Mouse (Mus musculus) MEL-GATA-1-ER (cell line): ENCODE results near the gene Ch25h.

Experiments
- DNase-seq: peaks from one replicate; pipeline ENCODE4 v3.0.0-alpha.2; 2012; ENCODE audit warnings: low read depth; ENCODE audit errors: extremely low read depth

The Ch25h gene

GRCm38 (mm10) chr19:34468794-34469193, 6.2 kb downstream of the Ch25h start:
- DNase-seq, result no peak

- DNase-seq, result no peak
Measured at GRCm38 (mm10) chr19:34468216-34468615, 6.7 kb downstream of the Ch25h start.

DNA sequence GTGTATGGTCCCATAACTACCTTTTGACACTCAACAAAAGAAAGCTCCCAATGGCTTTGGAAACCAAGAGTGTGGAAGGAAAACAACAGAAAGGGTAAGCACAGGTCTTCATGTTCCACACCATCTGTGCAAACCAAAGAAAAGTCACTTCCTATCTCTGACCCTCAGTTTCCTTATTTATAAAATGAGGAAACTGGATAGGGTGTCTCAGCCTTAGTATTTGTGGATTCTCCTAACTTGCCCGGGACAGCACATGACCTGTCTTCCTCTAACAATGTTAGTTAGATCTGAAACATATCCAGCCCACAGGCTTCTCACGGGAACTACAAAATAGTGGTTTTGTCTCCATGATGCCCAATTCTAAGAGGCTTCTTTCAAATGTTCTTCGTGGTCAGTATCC, 10.5 kb downstream of the Ch25h start:
- no peak for DNase-seq

DNA sequence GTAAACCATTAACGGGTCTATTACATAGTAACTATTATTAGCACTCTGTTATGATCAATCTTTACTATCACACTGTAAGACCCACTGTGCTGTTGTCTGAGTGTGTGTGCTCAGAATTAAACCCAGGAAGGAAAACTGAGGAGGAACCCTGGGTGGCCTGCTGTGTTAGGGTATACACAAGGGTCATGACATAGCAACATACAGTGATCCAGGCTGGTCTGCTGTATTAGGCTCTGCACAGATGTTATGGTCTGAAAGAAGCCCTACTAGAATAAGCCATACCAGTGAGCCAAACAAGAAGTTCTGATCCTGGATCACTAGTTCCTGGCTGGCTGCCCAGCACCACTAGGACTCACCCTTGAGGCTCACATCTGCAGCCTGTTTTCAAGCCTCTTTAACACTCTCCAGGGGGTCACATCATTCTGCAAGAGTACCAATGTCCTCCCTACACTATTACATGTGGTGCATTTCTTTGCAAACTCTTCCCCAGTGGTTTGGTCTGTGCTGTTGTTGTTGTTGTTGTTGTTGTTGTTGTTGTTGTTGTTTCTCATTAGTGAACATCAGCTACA, 13.4 kb downstream of the Ch25h start:
- DNase-seq, result no peak

DNA sequence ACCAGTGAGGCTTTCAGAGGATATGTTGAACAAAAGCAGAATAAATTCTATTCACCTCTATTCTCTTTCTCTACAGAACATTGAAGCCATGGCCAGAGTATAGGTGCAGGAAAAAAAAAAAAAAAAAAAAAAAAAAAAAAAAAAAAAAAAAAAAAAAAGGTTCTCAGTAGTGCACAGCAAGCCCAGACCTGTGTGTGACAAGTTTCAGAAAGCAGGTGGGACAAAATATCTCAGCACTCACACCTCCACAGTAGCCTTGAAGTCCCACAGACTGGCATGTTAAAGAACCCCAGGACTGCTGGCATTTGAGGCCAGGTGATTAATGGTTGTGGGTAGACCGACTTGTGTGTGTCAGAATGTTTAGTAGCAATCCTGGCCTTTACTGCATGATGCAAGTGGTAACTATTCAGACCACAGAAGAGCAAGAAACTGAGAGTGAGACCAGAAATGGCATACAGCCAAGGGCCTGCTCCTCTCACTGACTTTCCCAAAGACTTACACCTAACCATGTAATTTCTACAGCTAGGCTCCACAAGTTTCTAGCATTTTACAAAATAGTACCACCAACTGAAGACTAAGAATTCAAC, 24.1 kb downstream of the Ch25h start:
- no peak for DNase-seq

DNA sequence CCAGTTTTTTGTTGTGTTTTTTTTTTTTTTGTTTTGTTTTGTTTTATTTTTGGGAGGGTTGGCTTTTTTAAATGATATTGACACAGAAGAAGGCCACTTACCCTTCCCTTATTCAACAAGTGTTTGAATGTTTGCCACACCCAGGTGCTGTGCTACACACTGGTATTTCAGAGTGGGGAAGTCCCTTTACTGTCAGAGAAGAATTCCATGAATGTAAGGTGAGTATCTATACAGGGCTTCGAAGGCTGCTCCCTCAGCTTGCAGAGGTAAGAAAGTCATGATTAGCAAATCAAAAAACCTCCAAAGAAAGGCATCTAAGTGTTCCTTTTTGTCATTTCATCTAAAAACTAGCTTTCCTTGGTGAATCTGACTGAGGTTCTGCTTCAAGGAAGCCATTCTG, 26.1 kb downstream of the Ch25h start:
- DNase-seq, result no peak

DNA sequence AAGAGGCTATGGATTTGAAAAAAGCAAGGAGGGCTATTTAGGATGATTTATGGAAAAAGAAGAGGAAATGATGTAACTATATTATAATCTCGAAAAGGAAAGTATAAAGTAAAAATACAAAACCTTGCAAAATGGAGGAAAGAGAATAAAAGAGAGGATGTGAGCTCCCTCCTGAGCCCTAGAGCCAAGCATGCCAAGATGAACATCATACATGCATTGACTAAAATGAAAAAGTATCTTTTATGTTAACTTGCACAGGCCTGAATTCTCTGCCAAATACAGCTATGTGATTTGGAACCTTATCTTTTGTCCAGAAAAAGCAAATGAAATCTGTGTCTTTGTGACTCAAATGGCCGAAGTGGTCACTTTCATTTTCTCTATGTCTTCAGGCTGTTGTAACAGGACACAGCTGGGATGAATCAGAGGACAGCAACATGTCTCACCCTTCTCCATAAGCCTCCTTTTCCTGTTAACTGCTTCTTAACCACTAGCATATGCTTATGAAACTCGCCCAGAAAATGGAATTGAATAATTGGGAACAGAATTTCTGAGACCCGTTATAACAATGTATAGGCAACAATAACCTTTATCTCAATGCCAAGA, 29.5 kb downstream of the Ch25h start:
- DNase-seq, result no peak

- DNase-seq, result no peak
Measured at GRCm38 (mm10) chr19:34444785-34445184, 30.2 kb downstream of the Ch25h start.

DNA sequence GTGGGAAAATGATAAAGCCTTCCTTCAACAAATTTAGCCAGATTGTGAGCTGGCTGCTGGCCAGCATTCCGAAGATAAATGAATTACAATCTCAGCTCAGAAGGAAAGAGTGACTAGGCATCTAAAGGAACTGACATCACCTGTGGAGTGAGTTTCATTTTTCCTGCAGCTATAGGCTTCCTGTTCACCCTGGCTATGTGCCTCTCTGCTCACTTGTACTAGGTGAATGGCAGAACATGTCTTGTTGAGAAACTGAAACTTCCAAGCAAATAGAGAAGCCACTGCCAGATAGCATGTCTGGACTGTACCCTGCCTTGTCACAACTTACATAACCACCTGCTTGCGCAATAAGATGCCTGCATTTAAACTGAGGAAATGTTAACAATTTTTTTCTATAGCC, 33.0 kb downstream of the Ch25h start:
- no peak for DNase-seq

- DNase-seq, result no peak
Measured at GRCm38 (mm10) chr19:34435197-34435611, 39.8 kb downstream of the Ch25h start.

GRCm38 (mm10) chr19:34431314-34431713, 43.6 kb downstream of the Ch25h start:
- no peak for DNase-seq

- no peak for DNase-seq
Measured at GRCm38 (mm10) chr19:34423783-34424335, 51.1 kb downstream of the Ch25h start.
